Mouse (Mus musculus): ENCODE data around the gene Mtf1. TPM values are rescaled to one million over a fixed set of nuclear protein-coding genes. Genes with fewer than 3 reads are reported as not detected.

Mtf1 gene
- total RNA-seq, 2 experiments from 2014 or later: 8.6 to 14.0 TPM

- no peak for DNase-seq
These were observed 54.4 kb downstream of the Mtf1 start for GRCm38 (mm10) chr4:124856294-124856693.

GRCm38 (mm10) chr4:124858370-124858769 lies 56.5 kb downstream of the Mtf1 start:
- DNase-seq: no peak

GRCm38 (mm10) chr4:124860446-124860845 lies 58.5 kb downstream of the Mtf1 start:
- peak; percentile 84 for DNase-seq

- DNase-seq: no peak
These were observed 59.6 kb downstream of the Mtf1 start, which contains the start of gene Maneal for GRCm38 (mm10) chr4:124861283-124862188. Gene Maneal (minus strand): TSS chr4:124862171.

- DNase-seq: no peak
These were observed 70.8 kb downstream of the Mtf1 start for GRCm38 (mm10) chr4:124872719-124873118.

GRCm38 (mm10) chr4:124880599-124880998 lies 78.7 kb downstream of the Mtf1 start, which contains the start of gene Epha10:
Gene Epha10 (plus strand): TSS chr4:124880899.
- no peak for DNase-seq

- DNase-seq: no peak
These were observed 79.5 kb downstream of the Mtf1 start for GRCm38 (mm10) chr4:124881341-124881908.

GRCm38 (mm10) chr4:124882151-124882729 lies 80.3 kb downstream of the Mtf1 start:
- peak; percentile 57 for DNase-seq

- DNase-seq: no peak
These were observed 86.8 kb downstream of the Mtf1 start for GRCm38 (mm10) chr4:124888702-124889101.

GRCm38 (mm10) chr4:124889935-124890334 lies 88.0 kb downstream of the Mtf1 start:
- DNase-seq: no peak

- no peak for DNase-seq
These were observed 88.9 kb downstream of the Mtf1 start for GRCm38 (mm10) chr4:124890831-124891230.

GRCm38 (mm10) chr4:124893769-124894168 lies 91.9 kb downstream of the Mtf1 start:
- DNase-seq: no peak

- no peak for DNase-seq
These were observed 92.9 kb downstream of the Mtf1 start for GRCm38 (mm10) chr4:124894508-124895428.

GRCm38 (mm10) chr4:124898428-124898827 lies 96.5 kb downstream of the Mtf1 start:
- DNase-seq: no peak

Other genes with a start within 250 kb of the Mtf1 start
- not detected for gene 3100002H09Rik, start 191.3 kb upstream of the Mtf1 start, total RNA-seq (2021)
- 1 to 10 TPM; 2.8 to 2.9 TPM for gene Pou3f1, start 145.3 kb upstream of the Mtf1 start, total RNA-seq (2021)
- 10 to 100 TPM; 21.7 to 25.4 TPM for gene Utp11, start 108.5 kb upstream of the Mtf1 start, total RNA-seq (2021)
- gene Fhl3, start 101.4 kb upstream of the Mtf1 start, total RNA-seq (2021): 10 to 100 TPM; 61.2 to 65.0 TPM
- gene Sf3a3, start 87.3 kb upstream of the Mtf1 start, total RNA-seq (2021): 10 to 100 TPM; 24.2 to 25.2 TPM
- 10 to 100 TPM in 1 of 2 experiments, 1 to 10 TPM in 1; 9.0 to 14.5 TPM for gene Inpp5b, start 60.3 kb upstream of the Mtf1 start, total RNA-seq (2021)
- 10 to 100 TPM; 10.3 to 11.9 TPM for gene Yrdc, start 48.6 kb downstream of the Mtf1 start, total RNA-seq (2021)
- 10 to 100 TPM; 28.7 to 29.3 TPM for gene 1110065P20Rik, start 49.1 kb downstream of the Mtf1 start, total RNA-seq (2021)
- gene Maneal, start 60.1 kb downstream of the Mtf1 start, total RNA-seq (2021): under 1 TPM; 0.16 to 0.36 TPM
- gene Epha10, start 78.8 kb downstream of the Mtf1 start, total RNA-seq (2021): under 1 TPM; 0.05 TPM
- 1 to 10 TPM; 7.9 to 9.2 TPM for gene 9930104L06Rik, start 134.9 kb downstream of the Mtf1 start, total RNA-seq (2021)
- gene Cdca8, start 137.2 kb downstream of the Mtf1 start, total RNA-seq (2021): 1 to 10 TPM; 7.1 to 9.0 TPM
- under 1 TPM; 0.47 to 0.65 TPM for gene Rspo1, start 184.3 kb downstream of the Mtf1 start, total RNA-seq (2021)
- 10 to 100 TPM; 38.2 to 42.6 TPM for gene Gnl2, start 214.5 kb downstream of the Mtf1 start, total RNA-seq (2021)

Measured in gastrocnemius, postnatal 10 days (tissue).